Mouse (Mus musculus): Measurements from ENCODE around the gene Fchsd2. TPM values are rescaled to one million over a fixed set of nuclear protein-coding genes. Genes with fewer than 3 reads are reported as not detected.

Fchsd2 gene
- total and polyA plus RNA-seq, 3 experiments, result 9.7 to 31.3 (median 14.9) TPM

DNA sequence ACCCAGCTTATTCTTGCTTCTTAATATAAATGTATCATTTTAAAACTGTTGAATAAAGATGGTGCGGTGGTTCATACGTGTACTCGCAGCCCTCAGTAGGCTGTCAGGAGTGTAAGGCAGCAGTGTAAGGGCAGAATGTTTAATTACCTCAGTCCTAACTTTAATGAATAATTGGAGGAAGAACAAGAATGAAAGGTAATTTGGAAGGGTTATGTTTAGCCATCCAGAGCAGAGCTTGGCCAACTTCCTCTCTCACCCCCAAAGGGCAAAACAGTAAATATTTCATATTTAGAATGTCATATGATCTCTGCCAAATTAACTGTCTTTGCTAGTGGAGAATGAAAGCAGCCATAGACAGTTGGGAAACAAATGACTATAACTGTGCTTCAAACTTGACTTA, 62.6 kb downstream of the Fchsd2 start:
- no peak for DNase-seq (ENCODE audit: low spot score)
- no peak overlapping the region for H3K4me3 ChIP-seq (ENCODE audit: low read depth, low read length)
- no peaks in the 10 kb centered on the region for H3K27me3 ChIP-seq (ENCODE audit: insufficient read depth, low read length)
- no peaks in the 10 kb centered on the region for H3K9me3 ChIP-seq (replicated peaks)
- H3K36me3 ChIP-seq (replicated peaks), result no peaks in the 10 kb centered on the region
- TF ChIP-seq GATA1 (IDR thresholded peaks at IDR 0.05; ENCODE audit: borderline replicate concordance, low read length) (no peak), POLR2AphosphoS5 (IDR thresholded peaks at IDR 0.05; ENCODE audit: insufficient replicate concordance, low read depth, low read length) (no peak), GATA2 (IDR thresholded peaks at IDR 0.05; ENCODE audit: borderline replicate concordance, low read depth, low read length) (no peak), TAL1 (conservative IDR thresholded peaks at IDR 0.05; ENCODE audit: low read depth, low read length) (no peak), CTCF (IDR thresholded peaks at IDR 0.05; ENCODE audit: low read depth, low read length) (no peak)
- H3K4me1 ChIP-seq (ENCODE audit: insufficient read depth, low read depth, low read length), result no peaks in the 10 kb centered on the region; the same call in 1 of the 2 replicates
- ATAC-seq (ENCODE audit: extremely low read depth, insufficient number of reproducible peaks, low FRiP score, poor library complexity, severe bottlenecking), result no peak

GRCm38 (mm10) chr7:101160266-101160665, 67.6 kb downstream of the Fchsd2 start:
- no peaks in the 10 kb centered on the region for H3K27me3 ChIP-seq (ENCODE audit: insufficient read depth, low read length)
- no peak overlapping the region for H3K4me3 ChIP-seq (ENCODE audit: low read depth, low read length)
- no peak for DNase-seq (ENCODE audit: low spot score)
- H3K9me3 ChIP-seq (replicated peaks), result no peaks in the 10 kb centered on the region
- ATAC-seq (ENCODE audit: extremely low read depth, insufficient number of reproducible peaks, low FRiP score, poor library complexity, severe bottlenecking), result no peak
- no peaks in the 10 kb centered on the region for H3K4me1 ChIP-seq (ENCODE audit: insufficient read depth, low read depth, low read length)
- no peak for TF ChIP-seq POLR2AphosphoS5 (IDR thresholded peaks at IDR 0.05; ENCODE audit: insufficient replicate concordance, low read depth, low read length)
- TF ChIP-seq GATA1 (IDR thresholded peaks at IDR 0.05; ENCODE audit: borderline replicate concordance, low read length), result no peak
- no peak for TF ChIP-seq GATA2 (IDR thresholded peaks at IDR 0.05; ENCODE audit: borderline replicate concordance, low read depth, low read length)
- TF ChIP-seq TAL1 (conservative IDR thresholded peaks at IDR 0.05; ENCODE audit: low read depth, low read length), result no peak
- TF ChIP-seq CTCF (IDR thresholded peaks at IDR 0.05; ENCODE audit: low read depth, low read length), result no peak
- no peaks in the 10 kb centered on the region for H3K36me3 ChIP-seq (replicated peaks)

DNA sequence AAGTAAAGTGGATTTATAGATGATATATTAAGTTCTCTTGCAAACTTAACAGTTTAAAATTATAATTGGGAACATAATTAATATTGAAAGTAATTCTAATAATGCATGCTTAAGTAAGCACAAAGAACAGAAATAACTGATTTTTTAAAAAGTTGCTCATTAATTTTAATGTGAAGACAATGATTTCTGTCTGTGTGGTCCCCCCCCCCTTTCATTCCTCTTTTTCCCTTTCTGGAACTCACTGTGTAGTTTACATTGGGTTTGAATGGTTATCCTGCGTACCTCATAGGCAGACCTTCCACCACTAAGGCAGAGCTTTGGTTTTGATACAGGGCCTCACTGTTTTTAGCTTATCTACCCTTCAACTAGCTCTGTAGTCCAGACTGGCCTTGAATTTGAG, 70.1 kb downstream of the Fchsd2 start:
- no peaks in the 10 kb centered on the region for H3K4me1 ChIP-seq (ENCODE audit: insufficient read depth, low read depth, low read length)
- H3K36me3 ChIP-seq (replicated peaks), result no peaks in the 10 kb centered on the region
- no peak overlapping the region for H3K4me3 ChIP-seq (ENCODE audit: low read depth, low read length)
- no peak for DNase-seq (ENCODE audit: low spot score)
- no peak for ATAC-seq (ENCODE audit: extremely low read depth, insufficient number of reproducible peaks, low FRiP score, poor library complexity, severe bottlenecking)
- H3K27me3 ChIP-seq (ENCODE audit: insufficient read depth, low read length), result no peaks in the 10 kb centered on the region
- TF ChIP-seq TAL1 (conservative IDR thresholded peaks at IDR 0.05; ENCODE audit: low read depth, low read length), result no peak
- no peak for TF ChIP-seq GATA1 (IDR thresholded peaks at IDR 0.05; ENCODE audit: borderline replicate concordance, low read length)
- TF ChIP-seq GATA2 (IDR thresholded peaks at IDR 0.05; ENCODE audit: borderline replicate concordance, low read depth, low read length), result no peak
- TF ChIP-seq CTCF (IDR thresholded peaks at IDR 0.05; ENCODE audit: low read depth, low read length), result no peak
- TF ChIP-seq POLR2AphosphoS5 (IDR thresholded peaks at IDR 0.05; ENCODE audit: insufficient replicate concordance, low read depth, low read length), result no peak
- no peaks in the 10 kb centered on the region for H3K9me3 ChIP-seq (replicated peaks)

DNA sequence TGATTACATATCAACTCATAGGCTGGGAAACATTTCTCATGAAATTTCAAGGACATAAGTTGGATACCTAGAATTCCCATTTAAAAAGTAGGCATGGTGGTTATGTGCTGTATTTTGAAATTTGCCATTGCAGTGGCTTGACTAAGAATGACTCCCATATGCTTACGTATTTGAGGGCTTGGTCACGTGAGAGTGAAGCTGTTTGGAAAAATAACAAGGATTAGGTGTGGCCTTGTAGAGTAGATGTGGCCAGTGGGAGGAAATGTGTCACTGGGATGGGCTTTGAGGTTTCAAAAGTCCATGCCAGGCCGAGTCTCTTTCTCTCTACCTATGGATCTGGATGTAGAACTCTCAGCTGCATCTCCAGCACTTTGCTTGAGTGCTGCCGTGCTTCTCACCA, 71.2 kb downstream of the Fchsd2 start:
- DNase-seq (ENCODE audit: low spot score) (no peak), ATAC-seq (ENCODE audit: extremely low read depth, insufficient number of reproducible peaks, low FRiP score, poor library complexity, severe bottlenecking) (no peak)
- Histone ChIP-seq H3K4me3 (ENCODE audit: low read depth, low read length) (no peak overlapping the region), H3K9me3 (replicated peaks) (no peaks in the 10 kb centered on the region), H3K36me3 (replicated peaks) (no peaks in the 10 kb centered on the region), H3K27me3 (ENCODE audit: insufficient read depth, low read length) (no peaks in the 10 kb centered on the region), H3K4me1 (ENCODE audit: insufficient read depth, low read depth, low read length) (no peaks in the 10 kb centered on the region)
- no peak for TF ChIP-seq GATA2 (IDR thresholded peaks at IDR 0.05; ENCODE audit: borderline replicate concordance, low read depth, low read length)
- TF ChIP-seq POLR2AphosphoS5 (IDR thresholded peaks at IDR 0.05; ENCODE audit: insufficient replicate concordance, low read depth, low read length), result no peak
- TF ChIP-seq CTCF (IDR thresholded peaks at IDR 0.05; ENCODE audit: low read depth, low read length), result no peak
- no peak for TF ChIP-seq TAL1 (conservative IDR thresholded peaks at IDR 0.05; ENCODE audit: low read depth, low read length)
- no peak for TF ChIP-seq GATA1 (IDR thresholded peaks at IDR 0.05; ENCODE audit: borderline replicate concordance, low read length)

DNA sequence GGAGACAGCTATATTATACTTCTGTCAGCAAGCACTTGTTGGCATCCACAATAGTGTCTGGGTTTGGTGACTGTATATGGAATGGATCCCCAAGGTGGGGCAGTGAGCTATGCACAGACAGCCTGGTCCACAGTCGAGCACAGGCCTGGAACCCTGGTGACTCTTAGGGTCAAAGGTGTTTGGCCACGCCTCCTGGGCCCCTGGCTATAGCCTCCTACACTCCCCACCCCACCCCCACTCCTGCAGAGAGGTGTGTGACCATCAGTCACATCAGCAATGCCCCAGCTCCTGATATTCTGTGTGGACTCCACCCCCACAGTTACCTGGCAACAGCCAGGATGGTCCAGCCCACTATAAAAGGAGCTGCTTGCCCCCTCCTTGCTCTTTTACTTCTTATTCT, 73.9 kb downstream of the Fchsd2 start:
- no peaks in the 10 kb centered on the region for H3K4me1 ChIP-seq (ENCODE audit: insufficient read depth, low read depth, low read length)
- TF ChIP-seq TAL1 (conservative IDR thresholded peaks at IDR 0.05; ENCODE audit: low read depth, low read length) (no peak), POLR2AphosphoS5 (IDR thresholded peaks at IDR 0.05; ENCODE audit: insufficient replicate concordance, low read depth, low read length) (no peak), GATA1 (IDR thresholded peaks at IDR 0.05; ENCODE audit: borderline replicate concordance, low read length) (no peak), CTCF (IDR thresholded peaks at IDR 0.05; ENCODE audit: low read depth, low read length) (no peak), GATA2 (IDR thresholded peaks at IDR 0.05; ENCODE audit: borderline replicate concordance, low read depth, low read length) (no peak)
- no peaks in the 10 kb centered on the region for H3K9me3 ChIP-seq (replicated peaks)
- no peak for ATAC-seq (ENCODE audit: extremely low read depth, insufficient number of reproducible peaks, low FRiP score, poor library complexity, severe bottlenecking)
- H3K36me3 ChIP-seq (replicated peaks), result no peaks in the 10 kb centered on the region
- no peak for DNase-seq (ENCODE audit: low spot score)
- no peak overlapping the region for H3K4me3 ChIP-seq (ENCODE audit: low read depth, low read length)
- H3K27me3 ChIP-seq (ENCODE audit: insufficient read depth, low read length), result no peaks in the 10 kb centered on the region

- no peak for ATAC-seq (ENCODE audit: extremely low read depth, insufficient number of reproducible peaks, low FRiP score, poor library complexity, severe bottlenecking)
- DNase-seq (ENCODE audit: low spot score), result no peak
- H3K4me3 ChIP-seq (ENCODE audit: low read depth, low read length), result no peak overlapping the region
- no peaks in the 10 kb centered on the region for H3K9me3 ChIP-seq (replicated peaks)
- TF ChIP-seq POLR2AphosphoS5 (IDR thresholded peaks at IDR 0.05; ENCODE audit: insufficient replicate concordance, low read depth, low read length) (no peak), GATA2 (IDR thresholded peaks at IDR 0.05; ENCODE audit: borderline replicate concordance, low read depth, low read length) (no peak), GATA1 (IDR thresholded peaks at IDR 0.05; ENCODE audit: borderline replicate concordance, low read length) (no peak), TAL1 (conservative IDR thresholded peaks at IDR 0.05; ENCODE audit: low read depth, low read length) (no peak), CTCF (IDR thresholded peaks at IDR 0.05; ENCODE audit: low read depth, low read length) (no peak)
- H3K4me1 ChIP-seq (ENCODE audit: insufficient read depth, low read depth, low read length), result no peaks in the 10 kb centered on the region
- H3K27me3 ChIP-seq (ENCODE audit: insufficient read depth, low read length), result no peaks in the 10 kb centered on the region
- H3K36me3 ChIP-seq (replicated peaks), result no peaks in the 10 kb centered on the region
Observed at GRCm38 (mm10) chr7:101170482-101170881, 77.8 kb downstream of the Fchsd2 start.

Data from G1E (cell line).